Mouse (Mus musculus): ENCODE data around the gene Fgf3.
"Not testable (repeated sequence)": the region's sequence is repeated elsewhere in the genome, so short reads cannot be mapped to it uniquely, and the experiment has no call there.

Gene Fgf3

DNA sequence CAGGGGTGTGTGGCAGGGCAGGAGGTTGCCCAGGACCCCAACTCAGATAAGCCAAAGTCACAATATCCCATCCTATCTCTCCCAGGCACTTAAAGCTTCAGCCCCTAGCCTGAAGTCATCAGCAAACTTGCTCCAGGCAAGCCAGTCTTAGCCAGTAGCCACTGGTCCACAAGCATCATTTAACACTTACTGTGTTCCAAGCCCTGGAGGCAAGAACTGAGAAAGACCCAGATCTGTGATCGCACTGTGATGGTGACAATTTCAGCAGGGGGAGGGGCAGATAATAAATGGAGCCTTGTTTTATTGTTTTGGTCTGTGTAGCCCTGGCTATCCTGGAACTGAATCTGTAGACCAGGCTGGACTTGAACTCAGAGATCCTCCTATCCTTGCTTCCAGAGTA, 20.8 kb downstream of the Fgf3 start:
- DNase-seq = no peak

DNA sequence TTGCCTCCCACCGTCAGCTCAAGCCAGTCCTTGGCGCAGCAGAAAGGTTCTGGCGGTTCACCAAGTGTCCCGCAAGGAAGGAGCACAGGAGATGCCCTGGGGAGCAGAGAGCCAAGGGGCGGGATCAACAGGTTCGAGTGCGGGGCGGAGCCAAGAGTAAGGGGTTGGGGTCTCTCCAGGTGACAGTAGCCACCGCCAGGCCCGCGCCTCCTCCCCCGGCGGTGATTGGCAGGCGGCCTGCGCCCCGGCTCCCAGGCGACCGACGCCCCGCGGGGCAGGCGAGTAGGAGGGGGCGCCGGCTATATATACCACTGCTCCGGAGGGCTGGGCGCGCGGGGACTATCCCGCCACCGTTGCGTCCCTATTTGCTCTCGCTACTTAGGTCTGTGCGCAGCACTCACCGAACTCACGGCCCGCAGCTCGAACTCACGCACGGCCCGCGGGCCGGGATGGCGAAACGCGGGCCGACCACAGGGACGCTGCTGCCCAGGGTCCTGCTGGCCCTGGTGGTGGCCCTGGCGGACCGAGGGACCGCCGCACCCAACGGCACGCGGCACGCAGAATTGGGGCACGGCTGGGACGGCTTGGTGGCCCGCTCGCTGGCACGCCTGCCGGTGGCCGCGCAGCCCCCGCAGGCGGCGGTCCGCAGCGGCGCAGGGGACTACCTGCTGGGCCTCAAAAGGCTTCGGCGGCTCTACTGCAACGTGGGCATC, 23.3 kb downstream of the Fgf3 start:
- DNase-seq = peak; percentile 36

DNA sequence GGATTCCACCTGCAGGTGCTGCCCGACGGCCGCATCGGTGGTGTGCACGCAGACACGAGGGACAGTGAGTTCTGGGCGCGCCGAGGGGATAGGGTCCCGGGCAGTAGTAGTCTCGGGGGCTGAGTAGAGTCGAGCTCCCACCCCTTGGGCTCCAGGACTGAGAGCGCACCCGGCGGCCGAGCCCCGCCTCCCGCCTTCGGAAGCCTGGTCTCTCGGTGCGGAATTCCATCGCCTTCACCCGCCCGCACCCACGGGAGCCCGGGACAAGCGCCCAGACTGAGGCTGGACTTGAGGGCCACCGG, 23.8 kb downstream of the Fgf3 start:
- peak; percentile 40 for DNase-seq

DNA sequence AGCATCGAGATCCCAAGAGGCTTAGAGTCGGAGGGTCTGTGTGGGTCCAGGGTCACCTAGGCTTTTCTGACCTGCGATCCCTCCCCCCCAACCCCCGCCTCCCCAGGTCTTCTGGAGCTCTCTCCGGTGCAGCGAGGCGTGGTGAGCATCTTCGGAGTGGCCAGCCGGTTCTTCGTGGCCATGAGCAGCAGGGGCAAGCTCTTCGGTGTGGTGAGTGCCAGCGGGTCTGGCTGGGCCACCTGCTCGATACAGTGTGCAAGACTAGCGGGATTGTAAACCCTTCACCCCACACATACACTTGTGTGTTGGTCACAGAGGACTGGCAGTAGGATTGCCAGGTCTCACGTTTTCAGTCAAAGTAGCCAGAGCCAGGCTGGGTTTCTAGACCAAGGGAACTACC, 24.2 kb downstream of the Fgf3 start:
- DNase-seq = peak; percentile 36

DNA sequence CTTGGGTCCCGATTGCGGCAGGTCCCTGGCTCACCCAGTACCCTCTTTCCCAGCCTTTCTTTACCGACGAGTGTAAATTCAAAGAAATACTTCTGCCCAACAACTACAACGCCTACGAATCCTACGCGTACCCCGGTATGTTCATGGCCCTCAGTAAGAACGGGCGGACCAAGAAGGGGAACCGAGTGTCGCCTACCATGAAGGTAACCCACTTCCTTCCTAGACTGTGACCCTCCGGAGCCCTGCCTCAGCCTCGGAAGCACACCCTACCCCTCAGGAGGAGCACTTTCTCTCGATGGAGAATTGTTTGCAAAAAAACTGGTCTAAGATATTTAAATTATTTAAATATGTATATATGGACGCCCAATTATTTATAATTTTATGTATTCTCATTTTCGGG, 24.8 kb downstream of the Fgf3 start:
- no peak for DNase-seq

DNA sequence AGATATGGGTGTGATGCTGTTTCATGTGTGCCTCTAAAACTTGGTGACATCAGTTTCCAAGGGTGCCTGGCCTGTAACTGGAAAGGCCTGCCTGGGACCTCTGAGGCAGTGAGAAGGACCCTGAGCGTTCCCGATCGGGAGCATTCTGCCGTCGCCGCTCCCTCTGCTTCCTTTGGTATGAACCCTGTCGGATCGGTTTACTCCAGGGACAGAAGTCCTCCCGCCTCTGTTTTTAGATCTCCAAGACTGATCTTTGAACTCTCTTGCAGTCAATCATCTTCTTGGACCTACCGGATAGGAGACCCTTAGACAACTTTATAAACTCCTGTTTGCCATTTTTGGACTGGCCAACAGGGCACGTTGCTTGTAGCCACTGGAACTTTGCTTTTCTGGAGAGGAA, 25.3 kb downstream of the Fgf3 start:
- no peak for DNase-seq

DNA sequence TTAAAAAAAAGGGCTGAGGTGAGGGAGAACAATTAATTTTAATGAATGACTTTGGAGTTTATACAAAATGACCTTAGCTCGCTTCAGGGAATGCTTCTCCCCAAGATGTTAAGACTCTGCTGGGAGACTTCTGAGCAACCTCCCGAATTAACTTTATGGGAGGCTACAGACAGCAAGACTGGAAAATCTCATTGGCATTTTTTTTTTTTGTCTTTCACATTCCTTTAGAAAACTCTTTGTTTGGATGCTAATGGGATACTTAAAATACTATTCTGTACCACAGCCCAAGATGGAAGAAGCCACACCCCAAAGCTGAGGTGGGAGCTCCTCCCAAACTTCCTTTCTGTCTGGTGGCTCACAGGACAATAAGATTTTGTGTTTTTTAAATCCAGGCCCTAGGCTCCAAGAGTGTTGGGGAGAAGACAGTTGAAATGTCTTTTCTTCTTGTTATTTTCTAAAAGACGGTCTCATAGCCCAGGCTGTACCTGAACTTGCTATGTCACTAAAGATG, 26.3 kb downstream of the Fgf3 start:
- no peak for DNase-seq

DNA sequence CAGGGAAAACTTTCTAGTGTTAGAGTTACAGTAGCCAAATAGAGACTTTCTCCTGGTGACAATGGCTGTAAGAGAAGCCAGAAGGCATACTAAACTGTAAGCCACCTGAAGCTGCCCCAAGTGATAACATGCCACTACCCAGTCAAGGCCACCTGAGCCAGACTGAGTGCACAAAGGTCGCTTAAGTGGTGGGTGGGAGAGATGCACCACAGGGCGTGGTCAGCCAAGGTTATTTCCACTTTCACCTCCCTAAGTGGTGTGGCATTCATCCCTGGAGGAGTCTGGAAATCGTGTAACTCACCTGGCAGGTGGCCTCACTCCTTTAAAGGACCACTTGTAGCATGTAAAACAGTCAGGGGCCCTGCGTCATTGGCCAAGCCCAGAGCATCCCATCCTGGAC, 29.3 kb downstream of the Fgf3 start:
- DNase-seq = no peak

DNA sequence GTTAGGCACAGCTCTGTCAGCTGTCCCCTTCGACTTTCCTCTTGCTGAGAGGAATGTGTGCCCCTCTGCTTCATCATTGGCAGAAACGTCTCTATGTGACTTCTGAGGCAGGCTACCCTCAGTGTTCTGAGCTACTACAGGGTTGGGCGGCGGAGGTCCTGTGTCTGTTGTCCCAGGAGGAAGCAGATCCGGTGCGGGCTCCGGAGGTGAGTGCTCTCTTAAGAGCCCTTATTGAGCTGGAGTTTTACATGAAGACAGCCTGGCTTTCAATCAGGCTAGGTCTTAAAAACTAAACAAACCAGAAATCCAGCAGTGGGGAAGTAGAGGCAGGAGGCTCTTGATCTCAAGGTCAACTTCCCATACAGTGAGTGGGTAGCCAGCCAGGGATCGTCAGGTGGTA, 29.7 kb downstream of the Fgf3 start:
- no peak for DNase-seq

DNA sequence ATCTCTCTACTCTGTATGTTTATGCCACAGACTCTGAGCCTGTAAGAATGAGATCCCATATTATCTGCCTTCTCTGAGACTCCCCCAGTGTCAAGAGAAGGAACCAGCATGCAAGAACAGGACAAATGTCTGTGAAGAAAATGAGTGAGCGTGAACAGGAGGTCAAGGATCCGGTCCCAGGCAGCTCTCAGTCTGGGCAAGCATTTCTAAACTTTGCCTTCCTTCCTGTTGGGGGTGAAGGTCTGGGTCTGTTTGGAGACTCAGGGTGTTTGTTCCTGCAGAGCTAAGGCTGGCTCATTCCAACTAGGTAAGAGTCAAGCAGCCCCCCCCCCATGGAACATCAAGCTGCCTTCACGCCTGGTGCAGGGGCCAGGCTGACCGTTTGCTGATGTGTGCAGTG, 34.5 kb downstream of the Fgf3 start:
- DNase-seq = no peak

DNA sequence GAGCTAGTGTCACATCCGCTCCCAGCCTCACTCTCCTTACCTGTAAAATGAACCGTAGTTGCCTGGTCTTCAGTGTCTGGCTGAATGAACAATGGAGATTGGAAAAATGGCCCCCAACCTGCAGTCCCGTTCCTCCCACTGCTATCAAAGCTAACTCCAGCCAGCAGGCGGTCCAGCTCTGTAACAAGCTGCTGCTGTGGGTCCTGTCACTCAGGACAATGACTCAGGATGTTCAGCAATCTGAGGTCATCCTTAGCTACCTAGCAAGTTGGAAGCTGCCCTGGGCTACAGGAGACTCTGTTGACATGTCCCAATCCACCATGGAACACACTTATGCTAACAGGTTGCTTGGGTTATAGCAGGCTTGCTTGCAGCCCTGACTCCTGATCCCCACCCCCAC, 35.3 kb downstream of the Fgf3 start:
- no peak for DNase-seq

DNA sequence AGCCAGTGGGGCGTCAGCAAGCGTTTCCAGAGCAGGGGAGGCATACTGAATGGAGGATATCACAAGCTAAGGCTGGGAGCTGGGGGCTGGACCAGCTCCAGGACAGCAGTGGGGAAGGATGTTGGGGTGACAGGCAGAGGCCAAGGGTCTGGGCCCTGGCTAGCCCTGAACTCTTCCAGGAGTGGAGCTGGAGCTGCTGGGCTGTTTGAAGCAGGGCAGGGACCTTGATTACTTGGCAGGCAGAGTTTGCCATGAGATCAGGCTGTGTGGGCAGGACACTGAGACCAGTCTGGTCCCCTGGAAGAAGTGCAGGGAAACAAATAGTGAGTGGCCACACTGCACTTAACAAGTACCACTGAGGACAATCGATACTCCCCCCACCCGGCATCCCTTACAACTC, 36.3 kb downstream of the Fgf3 start:
- DNase-seq = no peak

DNA sequence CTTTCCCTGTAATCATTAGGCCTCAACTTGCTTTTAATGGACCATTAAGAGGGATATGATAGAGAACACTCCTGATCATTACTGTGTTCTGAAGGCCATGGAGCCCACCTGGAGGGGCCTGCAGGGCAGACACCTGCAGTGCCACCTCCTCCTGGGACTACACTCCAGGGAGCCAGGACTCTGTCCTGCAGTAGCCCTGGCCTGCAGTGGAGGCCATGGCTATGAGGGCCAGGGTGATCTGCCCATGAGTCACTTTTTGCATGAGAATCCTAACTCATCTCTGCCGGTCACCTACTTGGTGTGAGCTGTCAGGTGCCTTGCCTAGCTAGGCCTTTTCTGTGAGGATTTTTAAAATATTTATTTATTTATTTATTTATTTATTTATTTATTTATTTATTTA, 40.5 kb downstream of the Fgf3 start:
- no peak for DNase-seq

DNA sequence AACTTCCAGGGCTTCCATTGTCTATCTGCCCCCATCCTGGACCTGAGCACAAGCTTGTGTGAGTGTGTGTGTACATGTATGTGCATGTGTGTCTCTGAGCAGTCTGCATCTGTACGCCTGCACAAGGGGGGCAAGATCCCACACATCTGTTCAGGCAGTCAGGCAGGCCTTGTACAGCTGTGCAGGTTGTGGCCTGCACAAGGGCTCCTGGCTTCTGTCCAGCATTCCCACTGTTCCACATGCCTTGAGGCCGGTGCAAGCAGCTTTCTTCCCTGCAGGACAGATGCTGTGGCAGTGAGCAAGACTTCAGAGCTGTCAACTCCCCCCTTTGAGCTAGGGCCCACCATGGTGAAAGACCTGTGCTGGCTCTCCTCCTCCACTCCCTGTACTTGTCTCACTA, 45.2 kb downstream of the Fgf3 start:
- no peak for DNase-seq

DNA sequence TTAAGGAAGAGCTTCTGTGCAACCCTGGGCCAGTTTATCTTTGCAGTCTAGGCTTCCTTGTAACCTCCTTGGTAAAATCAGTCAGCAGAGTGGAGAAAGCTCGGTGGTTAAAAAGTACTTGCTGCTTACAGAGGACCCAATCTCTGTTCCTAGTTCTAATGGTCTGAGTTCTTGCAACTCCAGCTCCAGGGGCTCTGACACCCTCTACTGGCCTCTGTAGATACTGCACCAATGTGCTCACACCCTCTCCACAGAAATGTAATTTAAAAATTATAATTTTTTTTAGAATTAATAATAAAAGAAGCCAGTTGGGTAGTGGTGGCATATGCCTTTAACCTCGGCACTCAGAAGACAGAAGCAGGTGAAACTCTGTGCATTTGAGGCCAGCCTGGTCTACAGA, 49.8 kb downstream of the Fgf3 start:
- no peak for DNase-seq

DNA sequence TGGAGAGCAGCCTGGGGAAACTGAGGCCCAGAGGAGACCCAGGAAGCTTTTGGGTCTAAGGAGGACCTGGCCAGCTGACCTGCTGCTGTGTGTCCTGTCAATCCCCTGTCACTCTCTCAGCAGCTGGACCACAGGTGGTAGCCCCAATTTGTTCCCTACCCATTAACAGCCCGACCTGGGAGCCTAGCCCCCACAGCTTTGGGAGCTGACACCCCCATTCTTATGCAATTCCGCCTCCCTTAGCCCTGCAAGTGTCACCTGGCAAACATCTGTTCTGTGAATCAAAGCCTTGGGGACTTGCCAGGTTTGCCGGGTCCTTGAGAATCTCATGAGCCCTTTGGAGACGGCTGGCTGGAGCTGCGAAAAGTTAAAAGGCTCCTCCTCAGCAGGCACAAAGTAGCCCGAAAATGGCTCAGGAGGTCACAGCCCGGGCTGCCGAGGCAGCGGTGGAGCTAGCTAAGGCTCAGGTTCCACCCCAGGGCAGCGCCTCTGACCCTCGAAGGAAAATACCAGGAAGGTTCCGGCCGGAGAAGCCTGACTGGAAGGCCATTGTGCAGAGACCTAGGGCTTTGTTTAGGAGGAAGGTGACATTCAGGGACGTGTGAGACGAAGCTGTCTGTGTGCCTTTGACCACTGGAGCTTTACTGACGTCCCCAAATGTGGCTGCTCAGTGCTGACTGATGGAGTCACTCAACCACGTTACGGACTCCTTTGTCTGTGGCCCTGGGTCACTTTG, 50.8 kb downstream of the Fgf3 start:
- DNase-seq = no peak

DNA sequence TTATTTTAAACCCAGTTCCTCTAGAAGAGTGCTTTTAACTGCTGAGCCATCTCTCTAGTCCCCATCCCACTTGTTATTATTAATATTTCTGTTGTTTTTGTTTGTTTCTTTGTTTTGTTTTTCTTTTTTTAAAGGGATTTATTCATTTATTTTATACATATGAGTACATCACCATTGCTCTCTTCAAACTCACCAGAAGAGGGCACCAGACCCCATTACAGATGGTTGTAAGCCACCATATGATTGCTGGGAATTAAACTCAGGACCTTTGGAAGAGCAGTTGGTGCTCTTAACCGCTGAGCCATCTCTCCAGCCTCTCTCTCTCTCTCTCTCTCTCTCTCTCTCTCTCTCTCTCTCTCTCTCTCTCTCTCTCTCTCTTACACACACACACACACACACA, 52.8 kb downstream of the Fgf3 start:
- not testable (repeated sequence) for DNase-seq

DNA sequence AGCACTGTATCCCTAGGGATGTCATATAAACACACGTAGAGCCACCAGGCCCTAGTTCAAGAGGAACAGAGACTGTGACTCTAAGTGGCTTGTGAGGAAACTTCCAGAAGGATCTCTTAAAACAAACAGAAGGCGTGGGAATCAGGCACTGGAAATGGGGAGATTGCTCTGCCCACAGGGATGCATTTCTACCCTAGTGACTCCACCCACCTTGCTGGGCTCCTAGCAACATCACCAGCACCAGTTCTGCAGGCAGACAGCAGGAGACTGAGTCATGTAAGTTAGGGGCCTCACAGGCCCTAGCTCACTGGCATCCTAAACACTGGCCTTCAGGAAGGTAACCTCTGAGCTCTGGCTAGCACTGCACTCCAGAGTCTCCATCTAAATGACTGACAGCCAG, 54.0 kb downstream of the Fgf3 start:
- no peak for DNase-seq

DNA sequence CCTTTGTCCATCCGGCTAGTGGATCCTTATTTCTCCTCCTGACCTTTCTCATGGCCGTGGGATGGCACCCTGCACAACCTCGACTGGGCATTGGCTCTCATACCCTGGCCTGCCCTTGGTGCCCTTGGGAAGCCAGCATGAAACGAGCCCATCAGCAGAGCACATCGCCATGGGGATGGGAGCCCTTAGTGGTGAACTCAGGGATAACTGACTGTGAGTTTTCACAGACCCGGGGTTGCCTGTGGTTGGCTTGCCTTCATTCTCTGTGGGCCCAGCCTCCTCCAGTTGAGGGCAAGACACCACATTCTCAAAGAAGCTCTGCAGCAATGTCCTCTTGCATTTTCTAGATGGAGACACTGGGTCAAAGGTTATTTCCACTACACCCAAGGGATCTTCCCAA, 54.4 kb downstream of the Fgf3 start:
- DNase-seq = peak; percentile 39
